Mouse (Mus musculus) bone marrow macrophage, adult 2 months (primary cell): Measurements from ENCODE around the gene Ccdc103.

Experiments
- CTCF ChIP-seq: IDR thresholded peaks from 2 replicates; pipeline ENCODE4 v1.5.1; 2012; ENCODE audit warnings: low read depth, mild to moderate bottlenecking, low read length, moderate library complexity
- POLR2A ChIP-seq: IDR thresholded peaks from 2 replicates; pipeline ENCODE4 v1.6.1; 2012; ENCODE audit warnings: mild to moderate bottlenecking, low read depth, low read length, borderline replicate concordance

- TF ChIP-seq POLR2A (no peak), CTCF (no peak)
Measured at GRCm38 (mm10) chr11:102880585-102881313, at the start of gene Ccdc103, which contains the start of gene Eftud2.
